Mouse (Mus musculus): Measurements from ENCODE around the gene Klhl29. TPM values are rescaled to one million over a fixed set of nuclear protein-coding genes. Genes with fewer than 3 reads are reported as not detected.

Gene Klhl29
- polyA plus RNA-seq, 1 experiment = 6.7 TPM

DNA sequence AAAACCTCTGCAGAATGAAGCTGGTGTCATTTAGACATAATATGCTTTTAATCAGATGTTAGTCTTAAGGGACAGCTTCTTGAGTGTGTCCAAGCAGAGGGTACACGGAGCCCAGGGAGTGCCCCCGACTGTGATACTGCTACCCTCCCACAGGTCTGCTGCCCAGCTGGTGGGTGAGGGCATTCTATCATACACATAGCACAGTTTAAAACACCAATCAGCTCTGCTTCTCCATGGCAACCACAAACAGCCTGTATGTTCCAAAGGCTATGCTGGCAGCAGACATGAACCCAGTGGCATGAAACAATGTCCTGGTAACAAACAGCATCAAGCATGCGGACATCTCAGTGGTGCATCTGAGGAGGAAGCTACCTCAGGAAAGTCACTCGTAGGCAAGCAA, 192.9 kb downstream of the Klhl29 start:
- Histone ChIP-seq H3K27ac (ENCODE audit: control insufficient read depth, insufficient read depth, low read length) (no peak overlapping the region), H3K27me3 (ENCODE audit: control insufficient read depth, insufficient read depth, low read length) (no peaks in the 10 kb centered on the region), H3K4me3 (ENCODE audit: control insufficient read depth, insufficient read depth, low read length) (no peak overlapping the region), H3K4me1 (replicated peaks; ENCODE audit: control insufficient read depth, insufficient read depth, low read length) (no peaks in the 10 kb centered on the region), H3K36me3 (ENCODE audit: control insufficient read depth, insufficient read depth, low read length) (no peaks in the 10 kb centered on the region)
- no peak for DNase-seq
- TF ChIP-seq CTCF (IDR thresholded peaks at IDR 0.05; ENCODE audit: borderline replicate concordance, control insufficient read depth, extremely low read depth, insufficient read depth, low read length, poor library complexity) (no peak), POLR2A (IDR thresholded peaks at IDR 0.05; ENCODE audit: control insufficient read depth, extremely low read depth, insufficient read depth, low read length, poor library complexity) (no peak)
- WGBS = 90% methylated on average over 4 of the region's 4 CpGs

DNA sequence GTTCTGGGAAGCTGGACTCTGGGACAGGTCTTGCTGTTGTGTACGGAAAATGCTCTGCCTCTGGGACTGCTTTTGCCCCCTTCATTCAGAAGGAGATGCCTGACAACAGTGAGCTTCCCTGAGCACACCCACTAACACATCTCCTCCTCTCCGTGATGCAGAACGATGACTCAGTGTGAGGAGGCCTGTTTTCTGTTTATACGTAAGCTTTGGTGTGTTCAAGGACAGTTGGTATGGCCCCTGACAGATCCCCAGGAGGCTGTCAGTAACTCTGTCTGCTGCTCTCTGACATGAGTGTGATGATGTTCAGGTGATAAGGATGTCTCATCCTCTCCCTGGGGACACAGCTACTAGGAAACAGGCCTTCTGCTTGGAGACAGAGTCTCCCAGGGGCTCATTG, 193.3 kb downstream of the Klhl29 start:
- H3K27me3 ChIP-seq (ENCODE audit: control insufficient read depth, insufficient read depth, low read length) = no peaks in the 10 kb centered on the region
- 87% methylated on average over 4 of the region's 4 CpGs for WGBS
- no peaks in the 10 kb centered on the region for H3K36me3 ChIP-seq (ENCODE audit: control insufficient read depth, insufficient read depth, low read length)
- H3K4me3 ChIP-seq (ENCODE audit: control insufficient read depth, insufficient read depth, low read length) = no peak overlapping the region
- no peak overlapping the region for H3K27ac ChIP-seq (ENCODE audit: control insufficient read depth, insufficient read depth, low read length)
- TF ChIP-seq CTCF (IDR thresholded peaks at IDR 0.05; ENCODE audit: borderline replicate concordance, control insufficient read depth, extremely low read depth, insufficient read depth, low read length, poor library complexity) (no peak), POLR2A (IDR thresholded peaks at IDR 0.05; ENCODE audit: control insufficient read depth, extremely low read depth, insufficient read depth, low read length, poor library complexity) (no peak)
- no peak for DNase-seq
- no peaks in the 10 kb centered on the region for H3K4me1 ChIP-seq (replicated peaks; ENCODE audit: control insufficient read depth, insufficient read depth, low read length)

DNA sequence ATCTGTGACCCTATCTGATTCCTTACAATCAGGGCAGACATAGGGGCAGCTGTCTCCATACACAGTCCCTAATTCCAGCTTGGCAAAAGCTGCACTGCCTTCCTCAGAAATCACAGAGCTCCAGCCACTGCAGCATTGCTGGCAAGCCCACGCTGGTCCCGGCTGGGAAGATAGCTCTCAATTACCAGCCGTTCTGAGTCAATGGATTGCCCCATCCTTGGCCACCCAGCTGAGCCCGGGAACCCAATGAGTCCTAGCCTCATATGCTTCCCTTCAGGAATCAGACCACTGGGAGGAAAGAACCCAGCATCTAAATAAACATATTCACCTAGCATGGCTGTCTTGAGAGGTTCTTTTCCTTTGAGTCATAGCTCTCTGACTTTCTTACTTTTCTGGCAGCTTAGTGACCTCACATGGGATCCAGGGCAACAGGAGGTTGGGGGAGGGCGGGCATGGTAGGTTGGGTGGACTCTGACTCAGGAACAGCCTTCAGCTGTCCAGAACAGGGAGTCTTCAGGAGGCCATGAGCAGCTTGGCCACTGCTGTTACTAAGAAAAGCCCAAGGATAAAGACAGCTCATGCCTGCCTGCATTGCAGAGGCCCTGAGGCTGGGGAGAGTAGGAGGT, 198.7 kb downstream of the Klhl29 start:
- Histone ChIP-seq H3K4me1 (replicated peaks; ENCODE audit: control insufficient read depth, insufficient read depth, low read length) (no peaks in the 10 kb centered on the region), H3K27ac (ENCODE audit: control insufficient read depth, insufficient read depth, low read length) (no peak overlapping the region), H3K4me3 (ENCODE audit: control insufficient read depth, insufficient read depth, low read length) (no peak overlapping the region), H3K36me3 (ENCODE audit: control insufficient read depth, insufficient read depth, low read length) (no peaks in the 10 kb centered on the region), H3K27me3 (ENCODE audit: control insufficient read depth, insufficient read depth, low read length) (no peaks in the 10 kb centered on the region)
- no peak for DNase-seq
- TF ChIP-seq POLR2A (IDR thresholded peaks at IDR 0.05; ENCODE audit: control insufficient read depth, extremely low read depth, insufficient read depth, low read length, poor library complexity) = no peak
- TF ChIP-seq CTCF (IDR thresholded peaks at IDR 0.05; ENCODE audit: borderline replicate concordance, control insufficient read depth, extremely low read depth, insufficient read depth, low read length, poor library complexity) = no peak
- WGBS = 74% methylated on average over 5 of the region's 5 CpGs

DNA sequence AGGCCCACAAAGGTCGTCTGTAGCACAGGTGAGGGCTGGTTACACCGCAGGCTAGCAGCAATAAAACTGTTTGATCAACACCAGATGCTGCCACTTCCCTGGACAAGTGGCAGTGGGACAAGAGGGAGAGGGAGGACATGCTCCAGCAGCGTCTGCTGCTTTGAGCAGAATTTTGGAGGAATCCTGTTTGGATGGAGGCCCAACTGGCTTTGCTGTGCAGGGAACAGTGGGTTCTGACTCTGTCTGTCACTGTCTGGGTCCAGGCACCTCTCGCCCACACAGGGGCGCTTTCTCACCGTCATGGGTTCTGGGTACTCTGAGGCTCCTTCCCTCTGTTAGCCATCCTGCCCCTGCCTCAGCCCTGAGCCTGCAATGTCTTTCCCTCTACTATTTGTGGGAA, 209.3 kb downstream of the Klhl29 start:
- Histone ChIP-seq H3K36me3 (ENCODE audit: control insufficient read depth, insufficient read depth, low read length) (no peaks in the 10 kb centered on the region), H3K4me1 (replicated peaks; ENCODE audit: control insufficient read depth, insufficient read depth, low read length) (no peaks in the 10 kb centered on the region), H3K27ac (ENCODE audit: control insufficient read depth, insufficient read depth, low read length) (no peak overlapping the region), H3K4me3 (ENCODE audit: control insufficient read depth, insufficient read depth, low read length) (no peak overlapping the region), H3K27me3 (ENCODE audit: control insufficient read depth, insufficient read depth, low read length) (no peaks in the 10 kb centered on the region)
- DNase-seq = no peak
- 71% methylated on average over 6 of the region's 6 CpGs for WGBS
- no peak for TF ChIP-seq CTCF (IDR thresholded peaks at IDR 0.05; ENCODE audit: borderline replicate concordance, control insufficient read depth, extremely low read depth, insufficient read depth, low read length, poor library complexity)
- TF ChIP-seq POLR2A (IDR thresholded peaks at IDR 0.05; ENCODE audit: control insufficient read depth, extremely low read depth, insufficient read depth, low read length, poor library complexity) = no peak

DNA sequence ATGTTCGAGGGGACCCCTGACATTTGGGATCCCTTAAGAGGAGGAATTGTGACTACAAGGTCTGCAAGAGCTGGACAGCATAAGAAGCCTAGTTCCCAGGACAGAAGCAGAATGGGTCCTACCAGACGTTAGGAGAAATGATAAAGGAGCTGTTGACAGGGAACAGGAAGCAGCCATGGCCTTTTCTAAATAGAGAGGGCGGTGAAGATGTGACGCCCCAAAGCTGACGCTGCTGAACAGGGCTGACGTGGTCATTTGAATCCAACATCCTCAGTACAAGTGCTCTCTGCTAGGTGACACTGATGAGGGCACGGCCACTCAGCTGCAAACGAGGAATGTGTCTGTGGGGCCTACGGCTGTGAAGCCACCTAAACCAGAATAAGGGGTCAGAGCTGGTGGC, 210.1 kb downstream of the Klhl29 start:
- H3K4me3 ChIP-seq (ENCODE audit: control insufficient read depth, insufficient read depth, low read length) = no peak overlapping the region
- 64% methylated on average over 9 of the region's 9 CpGs for WGBS
- no peak overlapping the region for H3K27ac ChIP-seq (ENCODE audit: control insufficient read depth, insufficient read depth, low read length)
- no peak for DNase-seq
- no peak for TF ChIP-seq CTCF (IDR thresholded peaks at IDR 0.05; ENCODE audit: borderline replicate concordance, control insufficient read depth, extremely low read depth, insufficient read depth, low read length, poor library complexity)
- no peak for TF ChIP-seq POLR2A (IDR thresholded peaks at IDR 0.05; ENCODE audit: control insufficient read depth, extremely low read depth, insufficient read depth, low read length, poor library complexity)
- no peaks in the 10 kb centered on the region for H3K36me3 ChIP-seq (ENCODE audit: control insufficient read depth, insufficient read depth, low read length)
- no peaks in the 10 kb centered on the region for H3K27me3 ChIP-seq (ENCODE audit: control insufficient read depth, insufficient read depth, low read length)
- no peaks in the 10 kb centered on the region for H3K4me1 ChIP-seq (replicated peaks; ENCODE audit: control insufficient read depth, insufficient read depth, low read length)

DNA sequence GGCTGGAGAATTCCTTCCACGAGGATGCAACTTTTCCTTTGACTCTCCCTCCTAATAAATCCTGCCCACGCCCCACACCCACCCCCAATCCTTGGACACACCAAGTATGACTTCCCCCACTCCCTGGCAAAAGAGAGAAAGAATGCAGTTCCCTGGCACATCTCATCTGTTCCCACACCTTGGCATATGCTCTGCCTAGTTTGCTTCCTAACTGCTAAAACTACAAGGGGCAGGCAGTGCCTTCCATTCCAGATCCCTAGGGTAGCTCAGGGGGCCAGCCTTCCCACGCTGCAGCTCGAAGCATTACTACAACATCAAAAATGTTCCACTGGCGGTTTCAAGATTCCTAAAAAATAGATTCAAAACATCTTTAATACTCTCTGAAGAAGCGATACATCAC, 212.8 kb downstream of the Klhl29 start:
- Histone ChIP-seq H3K4me3 (ENCODE audit: control insufficient read depth, insufficient read depth, low read length) (no peak overlapping the region), H3K27me3 (ENCODE audit: control insufficient read depth, insufficient read depth, low read length) (no peaks in the 10 kb centered on the region), H3K27ac (ENCODE audit: control insufficient read depth, insufficient read depth, low read length) (no peak overlapping the region), H3K36me3 (ENCODE audit: control insufficient read depth, insufficient read depth, low read length) (no peaks in the 10 kb centered on the region), H3K4me1 (replicated peaks; ENCODE audit: control insufficient read depth, insufficient read depth, low read length) (no peaks in the 10 kb centered on the region)
- 89% methylated on average over 6 of the region's 6 CpGs for WGBS
- TF ChIP-seq POLR2A (IDR thresholded peaks at IDR 0.05; ENCODE audit: control insufficient read depth, extremely low read depth, insufficient read depth, low read length, poor library complexity) (no peak), CTCF (IDR thresholded peaks at IDR 0.05; ENCODE audit: borderline replicate concordance, control insufficient read depth, extremely low read depth, insufficient read depth, low read length, poor library complexity) (no peak)
- DNase-seq = no peak

DNA sequence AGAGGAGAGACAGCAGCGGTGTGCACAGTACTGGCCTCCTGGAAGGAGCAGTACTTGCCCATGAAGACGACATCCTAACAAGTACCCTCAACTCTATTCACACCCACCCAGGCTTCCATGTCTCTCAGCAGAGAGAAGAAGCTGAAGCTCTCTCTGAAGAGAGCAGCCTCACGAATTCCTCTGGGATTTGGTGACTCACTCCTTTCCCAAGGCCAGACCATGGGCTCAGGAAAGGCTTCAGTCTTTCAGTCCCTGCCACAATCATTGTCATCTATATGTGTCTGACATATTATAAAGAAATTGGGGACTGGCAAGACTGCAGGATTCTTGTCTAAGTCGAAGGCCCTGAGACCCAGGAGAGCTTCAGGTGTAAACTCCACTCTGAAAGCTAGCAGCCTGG, 213.9 kb downstream of the Klhl29 start:
- TF ChIP-seq POLR2A (IDR thresholded peaks at IDR 0.05; ENCODE audit: control insufficient read depth, extremely low read depth, insufficient read depth, low read length, poor library complexity) = no peak
- no peak for TF ChIP-seq CTCF (IDR thresholded peaks at IDR 0.05; ENCODE audit: borderline replicate concordance, control insufficient read depth, extremely low read depth, insufficient read depth, low read length, poor library complexity)
- no peak for DNase-seq
- H3K27me3 ChIP-seq (ENCODE audit: control insufficient read depth, insufficient read depth, low read length) = no peaks in the 10 kb centered on the region
- 86% methylated on average over 4 of the region's 4 CpGs for WGBS
- H3K4me1 ChIP-seq (replicated peaks; ENCODE audit: control insufficient read depth, insufficient read depth, low read length) = no peaks in the 10 kb centered on the region
- no peaks in the 10 kb centered on the region for H3K36me3 ChIP-seq (ENCODE audit: control insufficient read depth, insufficient read depth, low read length)
- no peak overlapping the region for H3K27ac ChIP-seq (ENCODE audit: control insufficient read depth, insufficient read depth, low read length)
- H3K4me3 ChIP-seq (ENCODE audit: control insufficient read depth, insufficient read depth, low read length) = no peak overlapping the region
